Mouse (Mus musculus): ENCODE measurements around the gene Ascc1. TPM values are rescaled to one million over a fixed set of nuclear protein-coding genes. Genes with fewer than 3 reads are reported as not detected.

The Ascc1 gene
- polyA plus RNA-seq, 1 experiment: 36.2 TPM

- no peak for DNase-seq (ENCODE audit: low spot score)
These were observed 21.1 kb downstream of the Ascc1 start for GRCm38 (mm10) chr10:60023751-60024150.

- no peak for DNase-seq (ENCODE audit: low spot score)
These were observed 24.3 kb downstream of the Ascc1 start for GRCm38 (mm10) chr10:60026759-60027395.

- no peak for DNase-seq (ENCODE audit: low spot score)
These were observed 25.0 kb downstream of the Ascc1 start for GRCm38 (mm10) chr10:60027619-60028084.

DNA sequence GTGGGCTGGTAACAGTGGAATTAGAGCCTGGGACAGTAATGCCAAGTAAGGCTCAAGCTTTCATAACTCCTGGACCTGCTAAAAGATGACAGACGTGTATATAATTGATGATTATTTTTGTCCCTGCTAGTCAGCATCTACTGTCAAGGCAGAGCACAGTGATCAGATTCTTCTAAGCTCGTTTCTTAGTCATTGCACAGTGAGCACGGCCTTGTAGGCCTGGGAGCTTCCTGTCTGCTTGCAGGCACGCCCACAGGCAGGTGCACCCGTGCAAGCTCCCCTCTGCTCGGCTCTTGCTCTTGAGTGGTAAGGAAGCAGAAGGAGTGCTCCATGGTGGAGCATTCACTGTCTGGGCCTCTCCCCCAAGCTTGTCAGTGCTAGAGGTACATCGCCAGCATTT is 25.6 kb downstream of the Ascc1 start:
- DNase-seq (ENCODE audit: low spot score): no peak

DNA sequence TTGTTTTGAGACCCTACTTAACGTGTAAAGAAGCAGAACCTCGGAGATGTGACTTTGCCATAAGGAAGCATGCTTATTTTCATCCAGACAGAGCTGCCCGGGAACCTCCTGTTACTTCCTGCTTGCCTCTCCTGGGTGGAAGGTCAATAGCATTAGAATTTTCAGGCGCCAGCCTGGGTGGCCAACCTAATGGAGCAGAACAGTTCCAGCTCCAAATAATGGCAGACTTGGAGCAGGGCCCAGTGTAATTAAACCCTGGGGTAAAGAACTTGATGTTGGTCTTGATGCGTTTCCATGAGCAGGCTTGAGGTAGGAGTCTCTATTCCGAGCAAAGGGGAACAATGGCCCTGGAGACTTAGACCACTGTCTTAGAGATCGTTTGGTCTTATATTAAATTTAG is 26.4 kb downstream of the Ascc1 start:
- DNase-seq (ENCODE audit: low spot score): no peak

DNA sequence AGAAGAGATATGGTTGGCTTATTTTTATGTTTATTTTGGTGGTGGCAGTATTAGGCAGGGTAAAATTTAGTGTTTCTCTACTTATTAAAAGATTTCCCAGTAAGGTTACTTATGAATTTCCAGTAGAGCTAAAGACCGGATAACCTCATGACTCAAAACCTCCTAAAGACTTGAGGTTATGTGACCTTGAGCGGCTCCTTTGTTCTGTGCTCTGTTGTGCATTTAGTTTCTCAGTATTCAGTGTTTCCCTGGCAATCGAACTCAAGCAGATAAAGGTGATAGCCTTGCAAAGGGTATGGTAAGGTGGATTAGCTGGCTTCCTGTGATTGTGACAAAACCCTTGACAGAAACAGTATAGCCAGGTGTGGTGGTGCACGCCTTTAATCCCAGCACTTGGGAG is 26.8 kb downstream of the Ascc1 start:
- no peak for DNase-seq (ENCODE audit: low spot score)

- no peak for DNase-seq (ENCODE audit: low spot score)
These were observed 29.0 kb downstream of the Ascc1 start for GRCm38 (mm10) chr10:60031562-60031961.

DNA sequence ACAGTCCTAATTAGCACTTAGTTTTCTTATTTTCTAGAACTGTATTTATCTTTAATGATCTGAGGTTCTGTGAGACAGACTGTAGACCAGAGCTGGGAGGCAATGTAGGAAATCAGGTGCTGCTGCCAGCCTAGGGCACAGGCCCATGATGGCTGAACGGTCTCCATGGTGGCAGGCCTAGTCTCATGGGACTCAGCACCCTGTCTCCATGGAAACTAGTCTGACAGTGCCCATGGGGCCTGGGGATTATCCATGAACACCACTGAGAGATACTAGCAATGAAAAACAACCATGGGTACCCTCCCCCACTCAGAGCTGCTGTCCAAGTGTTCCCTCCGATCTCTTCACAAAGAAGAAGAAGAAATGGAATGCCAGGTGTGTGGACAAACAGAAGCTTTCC is 29.4 kb downstream of the Ascc1 start:
- no peak for DNase-seq (ENCODE audit: low spot score)

- DNase-seq (ENCODE audit: low spot score): no peak
These were observed 30.0 kb downstream of the Ascc1 start for GRCm38 (mm10) chr10:60032622-60033021.

- no peak for DNase-seq (ENCODE audit: low spot score)
These were observed 30.5 kb downstream of the Ascc1 start for GRCm38 (mm10) chr10:60033064-60033463.

GRCm38 (mm10) chr10:60034621-60035020 is 32.0 kb downstream of the Ascc1 start:
- no peak for DNase-seq (ENCODE audit: low spot score)

GRCm38 (mm10) chr10:60035744-60036143 is 33.1 kb downstream of the Ascc1 start:
- DNase-seq (ENCODE audit: low spot score): no peak

- no peak for DNase-seq (ENCODE audit: low spot score)
These were observed 39.8 kb downstream of the Ascc1 start for GRCm38 (mm10) chr10:60042350-60042922.

GRCm38 (mm10) chr10:60046696-60047095 is 44.1 kb downstream of the Ascc1 start:
- no peak for DNase-seq (ENCODE audit: low spot score)

DNA sequence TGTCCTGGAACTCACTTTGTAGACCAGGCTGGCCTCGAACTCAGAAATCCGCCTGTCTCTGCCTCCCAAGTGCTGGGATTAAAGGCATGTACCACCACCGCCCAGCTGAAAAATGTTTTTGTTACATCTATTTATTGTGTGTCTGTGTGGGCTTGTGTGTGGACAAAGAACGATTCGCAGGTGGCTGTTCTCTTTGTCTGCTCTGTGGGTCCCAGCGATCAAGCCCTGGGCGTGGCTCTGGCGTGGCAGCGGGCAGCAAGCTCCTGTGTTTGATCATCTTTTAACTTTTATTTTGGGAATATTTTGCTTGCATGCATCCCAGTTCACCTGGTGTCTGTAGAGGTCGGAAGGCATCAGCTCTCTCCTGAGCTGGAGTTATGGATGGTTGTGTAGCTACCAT is 48.0 kb downstream of the Ascc1 start:
- no peak for DNase-seq (ENCODE audit: low spot score)

GRCm38 (mm10) chr10:60053073-60053472 is 50.5 kb downstream of the Ascc1 start:
- DNase-seq (ENCODE audit: low spot score): no peak

DNA sequence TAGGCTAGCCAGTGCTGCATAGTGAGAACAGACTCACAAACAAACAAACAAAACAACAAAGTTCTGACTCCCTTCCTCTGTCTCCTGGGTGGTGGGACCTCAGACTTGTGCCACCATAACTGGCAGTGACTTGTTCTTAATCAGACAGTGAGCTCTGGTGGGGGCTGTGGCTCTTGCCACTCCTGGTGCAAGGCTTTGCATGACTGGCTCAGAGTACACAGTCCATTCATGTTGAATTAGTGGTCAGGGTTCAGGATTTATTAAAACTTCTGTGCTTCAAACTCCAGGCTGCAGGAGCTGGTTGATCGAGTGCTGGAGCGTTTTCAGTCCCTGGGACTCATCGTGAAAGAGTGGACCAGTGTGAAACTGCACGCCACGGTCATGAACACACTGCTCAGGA is 59.6 kb downstream of the Ascc1 start:
- DNase-seq (ENCODE audit: low spot score): no peak

GRCm38 (mm10) chr10:60062931-60063330 is 60.3 kb downstream of the Ascc1 start:
- DNase-seq (ENCODE audit: low spot score): no peak

- no peak for DNase-seq (ENCODE audit: low spot score)
These were observed 63.9 kb downstream of the Ascc1 start for GRCm38 (mm10) chr10:60066524-60066923.

DNA sequence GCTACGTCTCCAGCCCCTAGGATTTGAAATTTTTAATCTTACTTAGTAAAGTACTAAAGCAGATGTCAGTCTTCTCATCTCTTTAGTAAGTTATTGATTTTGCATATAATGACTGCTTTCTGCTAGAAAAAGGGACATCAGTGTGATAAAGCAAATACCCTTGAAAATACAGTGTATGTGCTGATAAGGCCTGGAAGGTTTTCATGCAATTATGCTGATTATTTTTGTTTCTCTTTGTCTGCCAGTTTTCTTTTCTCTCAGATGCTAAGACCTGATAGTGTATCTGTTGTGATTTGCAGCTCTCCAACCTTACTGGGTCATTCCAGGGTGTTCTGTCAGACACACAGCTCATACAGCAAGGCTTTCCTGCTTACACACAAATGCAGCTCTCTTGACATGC is 72.6 kb downstream of the Ascc1 start:
- DNase-seq (ENCODE audit: low spot score): no peak

DNA sequence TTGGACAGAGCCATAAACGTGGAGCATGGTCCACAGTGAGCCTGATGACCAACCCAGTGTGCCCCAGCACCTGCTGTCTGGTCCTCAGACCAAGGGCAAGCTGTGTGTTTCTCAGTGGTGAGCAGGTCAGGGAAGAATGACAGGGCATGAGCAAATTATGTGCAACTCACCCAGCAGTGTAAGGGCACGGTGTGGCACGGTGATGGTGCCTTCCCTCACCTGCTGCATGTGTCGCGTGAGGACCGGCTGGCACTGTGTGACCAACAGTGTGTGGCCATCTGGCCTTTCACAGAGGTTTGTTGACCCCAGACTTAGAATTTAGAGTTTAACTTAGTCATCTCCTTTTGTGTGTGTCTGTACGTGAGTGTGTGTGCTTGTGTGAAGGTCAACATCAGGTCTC is 74.6 kb downstream of the Ascc1 start:
- no peak for DNase-seq (ENCODE audit: low spot score)

GRCm38 (mm10) chr10:60077736-60078560 is 75.3 kb downstream of the Ascc1 start:
- no peak for DNase-seq (ENCODE audit: low spot score)

DNA sequence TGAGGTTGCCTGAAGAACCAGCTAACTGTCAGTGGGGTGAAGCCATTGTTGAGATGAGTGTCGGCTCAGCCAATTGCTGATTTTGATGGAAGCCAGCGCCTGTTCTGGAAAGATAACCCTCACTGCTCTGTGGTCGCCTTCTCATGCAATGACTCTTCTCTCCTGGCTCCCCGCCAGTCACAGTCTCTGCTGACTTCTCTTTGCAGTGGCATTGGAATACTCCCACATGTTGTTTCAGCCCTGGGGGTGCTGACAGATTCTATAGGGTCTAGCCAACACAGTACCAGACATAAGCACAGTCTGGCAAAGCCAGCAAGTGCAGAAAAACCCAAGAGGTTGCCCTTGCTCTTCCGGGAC is 75.9 kb downstream of the Ascc1 start:
- DNase-seq (ENCODE audit: low spot score): no peak
